Mouse (Mus musculus): ENCODE measurements around the gene Eif4ebp2.

DNA sequence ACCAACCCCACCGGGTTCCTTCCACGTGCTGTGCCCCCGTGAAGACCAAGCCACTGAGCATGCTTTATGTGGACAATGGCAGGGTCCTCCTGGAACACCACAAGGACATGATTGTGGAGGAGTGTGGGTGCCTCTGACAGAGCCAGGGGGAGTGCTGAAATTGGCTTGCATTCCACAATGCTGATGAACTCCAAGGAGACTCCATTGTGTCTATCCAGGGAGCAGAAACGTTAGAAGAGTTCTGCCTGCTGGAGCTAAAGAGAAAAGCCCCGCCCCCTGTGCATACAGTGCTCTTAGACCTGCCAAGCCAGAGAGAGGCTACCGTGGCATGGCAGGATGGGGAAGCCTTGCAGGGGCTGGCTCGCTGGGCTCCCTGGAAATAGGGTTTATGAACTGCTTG lies 28.0 kb downstream of the Eif4ebp2 start:
- TF ChIP-seq CTCF (IDR thresholded peaks at IDR 0.05) (no peak), POLR2A (IDR thresholded peaks at IDR 0.05; ENCODE audit: insufficient read depth, low read depth, low read length) (no peak)
